Mouse (Mus musculus) small intestine, adult 2 months (tissue): ENCODE measurements around the gene Vwa2. TPM values are rescaled to one million over a fixed set of nuclear protein-coding genes. Genes with fewer than 3 reads are reported as not detected.

Source experiments
- H3K27ac ChIP-seq: fragments of 200-500 bp; 2 replicates; pipeline ENCODE4 v1.5.1; 2012; ENCODE audit warnings: low read depth, low read length, control low read depth, inconsistent platforms; ENCODE audit not compliant: insufficient read depth
- H3K27me3 ChIP-seq: fragments of 200-500 bp; 2 replicates; pipeline ENCODE4 v1.6.1; 2012; ENCODE audit warnings: mild to moderate bottlenecking, moderate library complexity, low read length, inconsistent platforms; ENCODE audit not compliant: control insufficient read depth, insufficient read depth
- H3K36me3 ChIP-seq: fragments of 200-500 bp; 2 replicates; pipeline ENCODE4 v1.6.1; 2012; ENCODE audit warnings: mild to moderate bottlenecking, low read length, control low read depth, inconsistent platforms; ENCODE audit not compliant: control insufficient read depth, insufficient read depth
- H3K4me1 ChIP-seq: fragments of 200-500 bp; 2 replicates; pipeline ENCODE4 v1.6.1; 2012; ENCODE audit warnings: low read length, inconsistent platforms, mixed read lengths; ENCODE audit not compliant: control insufficient read depth, insufficient read depth, insufficient read length
- H3K4me3 ChIP-seq: fragments of 200-500 bp; 2 replicates; pipeline ENCODE4 v1.5.1; 2012; ENCODE audit warnings: low read depth, mild to moderate bottlenecking, control low read depth, inconsistent platforms, low read length, moderate library complexity
- CTCF ChIP-seq: fragments of 200-500 bp; IDR thresholded peaks from 2 replicates; pipeline ENCODE4 v1.5.1; 2012; ENCODE audit warnings: low read depth, mild to moderate bottlenecking, control low read depth, inconsistent platforms, low read length, moderate library complexity, mixed read lengths; ENCODE audit not compliant: insufficient replicate concordance, insufficient read length; ENCODE audit errors: extremely low read depth
- POLR2A ChIP-seq: fragments of 200-500 bp; IDR thresholded peaks from 2 replicates; pipeline ENCODE4 v1.6.1; 2012; ENCODE audit warnings: low read depth, mild to moderate bottlenecking, control low read depth, inconsistent platforms, low read length, moderate library complexity
- WGBS: fragments of 180-500 bp; shearing (Covaris S2); methylation state at CpG from one replicate; pipeline ENCODE4 v1.1.7; 2018; 5-methylcytosine and 5-hydroxymethylcytosine counted together
- polyA plus RNA-seq: library from polyadenylated mRNA; depleted of rRNA; stranded (reverse); fragments of >200 nt; gene quantifications from 2 replicates; pipeline ENCODE4 v1.2.3, GENCODE M21; 2012

The Vwa2 gene
- polyA plus RNA-seq, 1 experiment = 0.49 TPM

GRCm38 (mm10) chr19:56937911-56938310 is 63.9 kb downstream of the Vwa2 start:
- Histone ChIP-seq H3K4me1 (no peaks in the 10 kb centered on the region), H3K27ac (no peak overlapping the region), H3K4me3 (no peak overlapping the region), H3K27me3 (no peaks in the 10 kb centered on the region), H3K36me3 (no peaks in the 10 kb centered on the region)
- WGBS = 95% methylated on average over 5 of the region's 5 CpGs
- TF ChIP-seq CTCF (no peak), POLR2A (no peak)

GRCm38 (mm10) chr19:56939826-56940225 is 65.8 kb downstream of the Vwa2 start:
- 56% methylated on average over 9 of the region's 9 CpGs for WGBS
- Histone ChIP-seq H3K27me3 (no peaks in the 10 kb centered on the region), H3K4me3 (no peak overlapping the region), H3K4me1 (no peaks in the 10 kb centered on the region), H3K36me3 (no peaks in the 10 kb centered on the region), H3K27ac (no peak overlapping the region)
- no peak for TF ChIP-seq CTCF
- no peak for TF ChIP-seq POLR2A

GRCm38 (mm10) chr19:56940507-56940906 is 66.5 kb downstream of the Vwa2 start:
- Histone ChIP-seq H3K4me3 (no peak overlapping the region), H3K36me3 (no peaks in the 10 kb centered on the region), H3K27me3 (no peaks in the 10 kb centered on the region), H3K27ac (no peak overlapping the region), H3K4me1 (no peaks in the 10 kb centered on the region)
- 80% methylated on average over 11 of the region's 11 CpGs for WGBS
- no peak for TF ChIP-seq POLR2A
- no peak for TF ChIP-seq CTCF

- WGBS = 51% methylated on average over 7 of the region's 7 CpGs
- Histone ChIP-seq H3K36me3 (no peaks in the 10 kb centered on the region), H3K4me3 (no peak overlapping the region), H3K4me1 (no peaks in the 10 kb centered on the region), H3K27ac (no peak overlapping the region), H3K27me3 (no peaks in the 10 kb centered on the region)
- TF ChIP-seq POLR2A (no peak), CTCF (no peak)
Observed at GRCm38 (mm10) chr19:56942216-56942615, 68.2 kb downstream of the Vwa2 start.

GRCm38 (mm10) chr19:56944211-56944610 is 70.2 kb downstream of the Vwa2 start:
- H3K27me3 ChIP-seq = no peaks in the 10 kb centered on the region
- no peaks in the 10 kb centered on the region for H3K4me1 ChIP-seq
- no peak overlapping the region for H3K27ac ChIP-seq
- 72% methylated on average over 9 of the region's 9 CpGs for WGBS
- no peak overlapping the region for H3K4me3 ChIP-seq
- H3K36me3 ChIP-seq = no peaks in the 10 kb centered on the region
- TF ChIP-seq POLR2A (no peak), CTCF (no peak)

GRCm38 (mm10) chr19:56944826-56945225 is 70.8 kb downstream of the Vwa2 start:
- WGBS = 98% methylated on average over 3 of the region's 3 CpGs
- TF ChIP-seq CTCF (no peak), POLR2A (no peak)
- Histone ChIP-seq H3K36me3 (no peaks in the 10 kb centered on the region), H3K4me3 (no peak overlapping the region), H3K27me3 (no peaks in the 10 kb centered on the region), H3K4me1 (no peaks in the 10 kb centered on the region; the same call in 1 of the 2 replicates), H3K27ac (no peak overlapping the region)

- H3K4me3 ChIP-seq = no peak overlapping the region
- H3K27ac ChIP-seq = no peak overlapping the region
- WGBS = 88% methylated on average over 2 of the region's 2 CpGs
- TF ChIP-seq POLR2A = no peak
- TF ChIP-seq CTCF = no peak
- H3K36me3 ChIP-seq = no peaks in the 10 kb centered on the region
- no peaks in the 10 kb centered on the region for H3K27me3 ChIP-seq
- H3K4me1 ChIP-seq = peaks cover 3% of the 10 kb centered on the region; the same call in 1 of the 2 replicates
Observed at GRCm38 (mm10) chr19:56945621-56946020, 71.6 kb downstream of the Vwa2 start.

GRCm38 (mm10) chr19:56946277-56946676 is 72.2 kb downstream of the Vwa2 start:
- Histone ChIP-seq H3K4me3 (no peak overlapping the region), H3K27ac (no peak overlapping the region), H3K27me3 (no peaks in the 10 kb centered on the region), H3K4me1 (peaks cover 3% of the 10 kb centered on the region; the same call in 1 of the 2 replicates), H3K36me3 (no peaks in the 10 kb centered on the region)
- TF ChIP-seq POLR2A (no peak), CTCF (no peak)
- WGBS = 90% methylated on average over 7 of the region's 7 CpGs
